Mouse (Mus musculus): ENCODE data around the gene Nap1l1.

Gene Nap1l1

GRCm38 (mm10) chr10:111516172-111516588 lies 43.2 kb downstream of the Nap1l1 start:
- DNase-seq: peak; percentile 47 to 50

- DNase-seq: peak in 1 of 2 experiments; percentile 39
Observed at GRCm38 (mm10) chr10:111516804-111517436, 43.9 kb downstream of the Nap1l1 start.

- no peak for DNase-seq
Observed at GRCm38 (mm10) chr10:111518350-111518749, 45.3 kb downstream of the Nap1l1 start.

GRCm38 (mm10) chr10:111519620-111520370 lies 46.8 kb downstream of the Nap1l1 start:
- no peak for DNase-seq

- no peak for DNase-seq
Observed at GRCm38 (mm10) chr10:111520621-111521020, 47.6 kb downstream of the Nap1l1 start.

GRCm38 (mm10) chr10:111521636-111522035 lies 48.6 kb downstream of the Nap1l1 start:
- no peak for DNase-seq

GRCm38 (mm10) chr10:111522230-111522629 lies 49.2 kb downstream of the Nap1l1 start:
- DNase-seq: no peak

GRCm38 (mm10) chr10:111523894-111524293 lies 50.9 kb downstream of the Nap1l1 start:
- DNase-seq: no peak

- DNase-seq: no peak
Observed at GRCm38 (mm10) chr10:111527057-111527456, 54.0 kb downstream of the Nap1l1 start.

- DNase-seq: no peak
Observed at GRCm38 (mm10) chr10:111527613-111528012, 54.6 kb downstream of the Nap1l1 start.

GRCm38 (mm10) chr10:111528283-111528682 lies 55.3 kb downstream of the Nap1l1 start:
- no peak for DNase-seq

- DNase-seq: no peak
Observed at GRCm38 (mm10) chr10:111530398-111530797, 57.4 kb downstream of the Nap1l1 start.

- no peak for DNase-seq
Observed at GRCm38 (mm10) chr10:111534691-111535090, 61.7 kb downstream of the Nap1l1 start.

GRCm38 (mm10) chr10:111537410-111537809 lies 64.4 kb downstream of the Nap1l1 start:
- DNase-seq: no peak

- DNase-seq: peak in 1 of 2 experiments; percentile 35
Observed at GRCm38 (mm10) chr10:111539724-111540324, 66.8 kb downstream of the Nap1l1 start.

- no peak for DNase-seq
Observed at GRCm38 (mm10) chr10:111540678-111541077, 67.7 kb downstream of the Nap1l1 start.

- no peak for DNase-seq
Observed at GRCm38 (mm10) chr10:111543106-111543505, 70.1 kb downstream of the Nap1l1 start.

- DNase-seq: no peak
Observed at GRCm38 (mm10) chr10:111543781-111544260, 70.8 kb downstream of the Nap1l1 start.

- DNase-seq: no peak
Observed at GRCm38 (mm10) chr10:111544311-111544710, 71.3 kb downstream of the Nap1l1 start.

GRCm38 (mm10) chr10:111545648-111546047 lies 72.6 kb downstream of the Nap1l1 start:
- no peak for DNase-seq

Data from thymus, postnatal 36 days (tissue).